Mouse (Mus musculus) midbrain, embryonic 14.5 days (tissue): Measurements from ENCODE around the gene Scpep1. TPM values are rescaled to one million over a fixed set of nuclear protein-coding genes. Genes with fewer than 3 reads are reported as not detected.

Experiments
- ATAC-seq: fragments of 200-750 bp; cut with Nextera tagmentation; 2 replicates; pipeline ENCODE4 v1.8.0; 2017; ENCODE audit warnings: moderate number of reproducible peaks, moderate library complexity; ENCODE audit not compliant: low FRiP score, low TSS enrichment
- DNase-seq: peaks from one replicate; pipeline ENCODE4 v3.0.0-alpha.2; 2015
- H3K27ac ChIP-seq: fragments of 300-500 bp; sonication (generic); replicated peaks from 2 replicates; pipeline ENCODE4 v1.5.1; 2014; ENCODE audit warnings: mild to moderate bottlenecking, low read depth, low read length, moderate library complexity
- H3K27me3 ChIP-seq: fragments of 300-500 bp; sonication (generic); 2 replicates; pipeline ENCODE4 v1.6.1; 2014; ENCODE audit warnings: low read length, control low read depth, mixed read lengths; ENCODE audit not compliant: control insufficient read depth, insufficient read depth
- H3K36me3 ChIP-seq: fragments of 300-500 bp; sonication (generic); 2 replicates; pipeline ENCODE4 v1.6.1; 2014; ENCODE audit warnings: low read length, control low read depth; ENCODE audit not compliant: control insufficient read depth, insufficient read depth
- H3K4me1 ChIP-seq: fragments of 300-500 bp; sonication (generic); 2 replicates; pipeline ENCODE4 v1.6.1; 2014; ENCODE audit warnings: mild to moderate bottlenecking, antibody characterized with exemption, low read length, control low read depth; ENCODE audit not compliant: control insufficient read depth, insufficient read depth
- H3K4me2 ChIP-seq: fragments of 300-500 bp; sonication (generic); 2 replicates; pipeline ENCODE4 v1.6.1; 2014; ENCODE audit warnings: mild to moderate bottlenecking, low read length, moderate library complexity
- H3K4me3 ChIP-seq: fragments of 300-500 bp; sonication (generic); replicated peaks from 2 replicates; pipeline ENCODE4 v1.5.1; 2014; ENCODE audit warnings: low read depth, low read length
- H3K9ac ChIP-seq: fragments of 300-500 bp; sonication (generic); replicated peaks from 2 replicates; pipeline ENCODE4 v1.6.1; 2014; ENCODE audit warnings: mild to moderate bottlenecking, low read length, moderate library complexity
- H3K9me3 ChIP-seq: fragments of 300-500 bp; sonication (generic); 2 replicates; pipeline ENCODE4 v1.6.1; 2016; ENCODE audit warnings: low read length, control low read depth, mixed read lengths; ENCODE audit not compliant: control insufficient read depth
- WGBS: fragments of 180-500 bp; shearing (Covaris S2); extraction: QIAGEN DNeasy Blood & Tissue Kit; methylation state at CpG from one replicate; pipeline ENCODE4 v1.1.7; 2014; 5-methylcytosine and 5-hydroxymethylcytosine counted together
- polyA plus RNA-seq: library from polyadenylated mRNA; unstranded; fragments of >200 nt; fragmentation: Nextera tagmentation; extraction: Ambion mirVana; gene quantifications from 2 replicates; pipeline ENCODE4 v1.2.1, GENCODE M21; 2014

Scpep1 gene
- 19.9 and 26.8 TPM in 2 replicates for polyA plus RNA-seq

DNA sequence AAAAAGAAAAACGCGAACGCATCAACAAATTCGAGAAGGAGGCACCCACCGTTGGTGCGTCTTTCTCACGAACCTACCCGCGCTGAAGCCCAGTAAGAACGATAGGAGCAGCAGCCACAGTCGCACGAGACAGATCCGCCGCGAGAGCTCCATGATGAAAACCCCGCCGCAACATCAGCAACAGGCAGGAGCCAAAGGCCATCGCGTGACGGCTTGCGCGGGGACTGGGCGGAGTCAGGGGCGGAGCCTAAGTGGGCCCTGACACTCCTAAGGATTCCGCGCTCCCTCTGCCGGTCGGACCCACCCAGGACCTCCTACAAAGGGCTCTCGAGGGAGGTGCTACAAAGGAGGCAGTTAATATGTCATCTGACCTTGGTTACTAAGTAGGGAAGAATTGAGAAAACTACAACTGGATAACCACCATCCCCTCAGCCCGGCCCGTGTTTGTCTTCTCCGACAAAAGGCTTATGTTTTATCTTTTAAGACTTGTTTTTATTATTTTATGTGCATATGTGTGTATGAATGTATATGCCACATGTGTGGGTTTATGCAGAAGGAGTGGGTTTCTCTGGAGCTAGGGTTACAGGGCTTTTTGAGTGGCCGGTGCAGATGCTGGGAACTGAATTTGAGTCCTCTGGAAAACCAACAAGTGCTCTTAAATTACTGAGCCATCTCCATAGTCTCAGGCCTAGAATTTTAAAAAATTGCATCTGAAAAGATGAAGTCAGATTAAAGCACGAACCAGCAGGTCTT, at the start of gene Scpep1:
Gene Scpep1, minus strand, starts transcription at position 249 of the 753 bp plus-strand sequence.
- 5% methylated on average over 34 of the region's 34 CpGs for WGBS
- DNase-seq (peak; percentile 96), ATAC-seq (peak; percentile 91)
- 0 out of 2 replicates have a peak, but pooled peaks cover 4% of the 10 kb centered on the region for H3K4me1 ChIP-seq
- H3K4me3 ChIP-seq = peak within 1 kb of the TSS; percentile 43
- peak within 1 kb of the TSS; percentile 46 for H3K27ac ChIP-seq
- peak within 1 kb of the TSS; percentile 51 for H3K9ac ChIP-seq
- no peaks in the 10 kb centered on the region for H3K36me3 ChIP-seq
- H3K4me2 ChIP-seq = peak within 1 kb of the TSS; percentile 62
- H3K27me3 ChIP-seq = no peaks in the 10 kb centered on the region
- H3K9me3 ChIP-seq = no peaks in the 10 kb centered on the region

DNA sequence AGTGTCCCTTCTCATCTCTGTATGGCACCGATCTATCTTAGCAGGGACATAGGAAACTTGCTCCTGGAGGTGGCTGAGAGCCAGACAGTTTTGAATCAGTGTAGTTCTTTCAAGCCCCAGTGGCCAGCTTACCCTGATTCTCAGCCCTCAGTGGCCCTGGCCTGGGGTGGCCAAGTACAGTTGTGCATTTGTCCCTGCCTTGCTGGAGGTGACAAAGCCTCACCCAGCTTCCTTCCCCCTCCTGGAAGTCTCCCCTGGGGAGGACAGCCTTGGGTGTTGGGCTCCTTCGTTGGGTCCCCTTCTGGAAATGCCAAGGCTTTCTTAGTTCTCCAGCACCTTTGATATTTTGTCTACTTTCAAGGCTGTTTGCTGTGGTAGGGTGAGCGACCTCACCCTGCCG, 48.5 kb upstream of the Scpep1 start:
- H3K9me3 ChIP-seq = no peaks in the 10 kb centered on the region
- H3K4me1 ChIP-seq = no peaks in the 10 kb centered on the region
- H3K9ac ChIP-seq = no peak overlapping the region
- H3K27me3 ChIP-seq = peaks cover 14% of the 10 kb centered on the region
- 91% methylated on average over 4 of the region's 4 CpGs for WGBS
- ATAC-seq = no peak
- no peaks in the 10 kb centered on the region for H3K36me3 ChIP-seq
- no peak overlapping the region for H3K4me3 ChIP-seq
- no peak overlapping the region for H3K4me2 ChIP-seq
- DNase-seq = no peak
- no peak overlapping the region for H3K27ac ChIP-seq

DNA sequence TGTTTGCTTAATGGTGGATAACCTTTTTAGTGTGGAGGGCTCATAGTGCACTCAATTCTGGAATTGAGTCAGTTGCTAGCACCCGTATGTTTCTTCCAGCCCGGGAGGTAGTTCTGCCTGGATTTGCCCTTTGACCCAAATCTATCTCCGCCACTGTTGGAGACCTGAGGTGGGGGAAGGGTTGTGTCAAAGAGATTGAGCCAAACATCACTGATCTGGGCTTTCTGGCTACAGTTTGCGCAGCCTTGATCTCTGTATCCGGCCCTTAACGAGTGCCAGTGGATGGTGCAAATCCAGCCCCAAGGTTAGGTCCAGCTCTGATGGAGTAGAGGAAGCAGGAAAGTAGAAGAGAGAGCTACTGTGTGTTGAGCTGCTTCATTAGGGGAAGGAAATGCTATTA, 47.8 kb upstream of the Scpep1 start:
- Histone ChIP-seq H3K36me3 (no peaks in the 10 kb centered on the region), H3K4me1 (no peaks in the 10 kb centered on the region), H3K9me3 (no peaks in the 10 kb centered on the region), H3K4me2 (no peak overlapping the region), H3K27me3 (peaks cover 14% of the 10 kb centered on the region), H3K27ac (no peak overlapping the region), H3K4me3 (no peak overlapping the region), H3K9ac (no peak overlapping the region)
- 76% methylated on average over 6 of the region's 6 CpGs for WGBS
- ATAC-seq = no peak
- no peak for DNase-seq

DNA sequence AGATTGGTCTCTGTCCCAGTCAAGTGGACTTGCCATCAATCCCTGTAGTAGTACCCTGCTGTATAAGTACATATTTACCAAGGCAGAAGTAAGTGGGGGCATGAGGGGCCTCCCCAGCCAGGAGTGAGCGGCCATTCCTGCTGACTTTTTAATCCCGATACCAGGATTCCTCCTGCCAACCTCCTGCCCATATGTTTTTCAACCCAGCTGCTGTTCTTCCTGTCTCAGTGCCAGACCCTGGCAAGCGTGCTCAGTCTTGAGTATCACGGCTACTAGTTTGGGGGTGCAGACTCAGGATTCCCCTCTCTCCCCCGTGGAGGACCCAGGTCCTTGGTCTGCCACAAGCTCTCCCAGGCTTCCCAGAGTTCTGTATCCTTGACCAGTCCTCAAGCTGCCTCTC, 47.4 kb upstream of the Scpep1 start:
- H3K9ac ChIP-seq = no peak overlapping the region
- no peak overlapping the region for H3K27ac ChIP-seq
- H3K36me3 ChIP-seq = no peaks in the 10 kb centered on the region
- DNase-seq (no peak), ATAC-seq (no peak)
- H3K4me1 ChIP-seq = no peaks in the 10 kb centered on the region
- no peak overlapping the region for H3K4me2 ChIP-seq
- H3K27me3 ChIP-seq = peaks cover 14% of the 10 kb centered on the region
- H3K4me3 ChIP-seq = no peak overlapping the region
- H3K9me3 ChIP-seq = no peaks in the 10 kb centered on the region
- 90% methylated on average over 5 of the region's 5 CpGs for WGBS

DNA sequence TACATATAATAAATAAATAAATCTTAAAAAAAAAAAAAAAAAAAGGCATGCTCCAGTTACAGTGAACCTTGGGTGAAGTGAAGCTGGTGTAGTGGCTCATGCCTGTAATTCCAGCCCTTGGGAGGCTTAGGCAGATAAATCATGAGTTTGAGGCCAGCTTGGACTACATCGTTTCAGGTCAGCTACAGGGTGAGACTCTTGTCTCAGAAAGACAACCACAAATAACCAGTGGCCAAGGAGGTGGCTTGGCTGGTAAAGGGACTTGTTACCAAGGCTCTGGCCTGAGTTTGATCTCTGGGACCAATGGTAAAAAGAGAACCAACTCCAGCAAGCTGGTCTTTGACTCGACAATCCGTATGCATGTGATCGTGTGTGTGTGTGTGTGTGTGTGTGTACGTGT, 46.8 kb upstream of the Scpep1 start:
- Histone ChIP-seq H3K4me3 (no peak overlapping the region), H3K9me3 (no peaks in the 10 kb centered on the region), H3K27ac (no peak overlapping the region), H3K27me3 (peaks cover 14% of the 10 kb centered on the region), H3K9ac (no peak overlapping the region), H3K36me3 (no peaks in the 10 kb centered on the region), H3K4me1 (no peaks in the 10 kb centered on the region), H3K4me2 (no peak overlapping the region)
- ATAC-seq (no peak), DNase-seq (no peak)
- 95% methylated on average over 5 of the region's 5 CpGs for WGBS

DNA sequence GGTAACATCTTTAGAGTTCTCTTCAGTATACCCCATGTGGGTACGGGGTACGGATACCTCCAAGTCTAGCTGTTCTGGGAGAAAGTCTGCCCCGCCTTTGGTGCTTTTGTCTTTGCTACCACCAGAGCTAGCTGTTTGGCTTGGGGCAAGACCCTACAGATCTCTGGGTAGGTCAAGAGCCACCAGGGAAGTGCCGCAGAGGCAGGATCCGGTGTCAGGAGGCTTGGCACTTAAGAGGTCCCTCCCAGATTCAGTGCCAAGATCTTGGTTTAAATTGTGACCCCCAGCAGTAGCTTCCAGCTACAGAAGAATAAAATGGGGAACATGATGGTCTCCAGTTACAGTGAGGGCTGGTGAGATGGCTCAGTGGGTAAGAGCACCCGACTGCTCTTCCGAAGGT, 46.3 kb upstream of the Scpep1 start:
- H3K27ac ChIP-seq = no peak overlapping the region
- H3K4me2 ChIP-seq = no peak overlapping the region
- ATAC-seq (no peak), DNase-seq (no peak)
- no peak overlapping the region for H3K4me3 ChIP-seq
- H3K9me3 ChIP-seq = no peaks in the 10 kb centered on the region
- no peaks in the 10 kb centered on the region for H3K4me1 ChIP-seq
- 95% methylated on average over 7 of the region's 7 CpGs for WGBS
- no peaks in the 10 kb centered on the region for H3K36me3 ChIP-seq
- no peak overlapping the region for H3K9ac ChIP-seq
- H3K27me3 ChIP-seq = peaks cover 14% of the 10 kb centered on the region

DNA sequence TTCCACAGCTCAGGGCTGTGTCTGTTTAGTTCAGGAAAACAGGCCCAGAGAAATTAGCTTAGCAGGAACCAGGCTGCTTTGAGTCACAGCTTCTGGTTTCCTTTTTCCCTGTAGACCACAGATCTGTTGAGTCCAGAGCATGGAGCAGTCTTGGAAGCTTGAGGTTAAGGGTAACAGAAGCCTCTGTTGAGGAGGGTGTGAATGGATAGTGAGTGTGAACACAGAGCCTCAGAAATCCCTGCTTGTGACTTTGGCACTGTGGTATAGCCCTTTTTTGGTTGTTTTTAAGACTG, 45.2 kb upstream of the Scpep1 start:
- DNase-seq (no peak), ATAC-seq (no peak)
- Histone ChIP-seq H3K27ac (no peak overlapping the region), H3K36me3 (no peaks in the 10 kb centered on the region), H3K4me3 (no peak overlapping the region), H3K27me3 (peaks cover 14% of the 10 kb centered on the region), H3K4me1 (no peaks in the 10 kb centered on the region), H3K9ac (no peak overlapping the region), H3K4me2 (no peak overlapping the region), H3K9me3 (no peaks in the 10 kb centered on the region)

DNA sequence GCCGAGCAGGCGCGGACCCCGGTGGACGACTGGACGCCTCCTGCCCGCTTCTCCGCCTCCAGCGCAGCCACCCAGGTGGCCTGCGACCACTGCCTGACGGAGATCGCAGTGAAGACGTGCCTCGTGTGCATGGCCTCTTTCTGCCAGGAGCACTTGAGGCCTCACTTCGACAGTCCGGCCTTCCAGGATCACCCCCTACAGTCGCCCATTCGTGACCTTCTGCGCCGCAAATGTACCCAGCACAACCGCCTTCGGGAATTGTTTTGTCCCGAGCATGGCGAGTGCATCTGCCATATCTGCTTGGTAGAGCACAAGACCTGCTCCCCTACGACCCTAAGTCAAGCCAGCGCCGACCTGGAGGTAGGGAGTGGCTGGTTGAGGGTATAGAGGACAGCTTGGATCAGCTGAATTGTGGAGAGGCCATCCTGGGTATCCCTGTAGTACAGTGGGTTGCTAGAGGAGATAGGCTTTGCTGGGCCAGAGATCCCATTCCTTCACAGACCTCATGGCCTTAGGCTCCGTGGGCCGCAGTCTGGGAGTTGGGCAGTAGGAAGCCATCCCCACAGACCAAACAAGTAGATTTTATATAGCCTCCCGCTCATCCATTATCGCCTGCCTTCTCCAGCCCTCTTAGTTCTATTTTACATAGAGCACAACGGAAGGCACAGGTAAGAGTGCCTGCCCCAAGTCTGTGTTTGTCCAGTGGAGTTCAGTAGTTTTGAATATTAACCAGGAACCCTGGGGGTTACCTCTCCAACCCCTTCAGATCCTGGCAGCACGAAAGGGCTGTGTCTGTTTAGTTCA, 44.7 kb upstream of the Scpep1 start:
- H3K4me3 ChIP-seq = peak overlapping the region; percentile 33
- WGBS = 30% methylated on average over 33 of the region's 33 CpGs
- H3K4me1 ChIP-seq = no peaks in the 10 kb centered on the region
- H3K9ac ChIP-seq = no peak overlapping the region
- no peak for DNase-seq
- ATAC-seq = no peak
- H3K36me3 ChIP-seq = no peaks in the 10 kb centered on the region
- peak overlapping the region; percentile 41 for H3K4me2 ChIP-seq
- no peaks in the 10 kb centered on the region for H3K9me3 ChIP-seq
- no peak overlapping the region for H3K27ac ChIP-seq
- peaks cover 14% of the 10 kb centered on the region for H3K27me3 ChIP-seq
